Mouse (Mus musculus) ES-E14 (cell line): ENCODE data around the gene Arhgap10.

Experiments used
- CHD2 ChIP-seq: IDR thresholded peaks from 2 replicates; pipeline ENCODE4 v1.6.1; 2014; ENCODE audit warnings: mild to moderate bottlenecking, low read depth, low read length, inconsistent platforms
- MAFK ChIP-seq: IDR thresholded peaks from 2 replicates; pipeline ENCODE4 v1.6.1; 2014; ENCODE audit warnings: mild to moderate bottlenecking, low read depth, low read length, inconsistent platforms; ENCODE audit not compliant: insufficient read depth

DNA sequence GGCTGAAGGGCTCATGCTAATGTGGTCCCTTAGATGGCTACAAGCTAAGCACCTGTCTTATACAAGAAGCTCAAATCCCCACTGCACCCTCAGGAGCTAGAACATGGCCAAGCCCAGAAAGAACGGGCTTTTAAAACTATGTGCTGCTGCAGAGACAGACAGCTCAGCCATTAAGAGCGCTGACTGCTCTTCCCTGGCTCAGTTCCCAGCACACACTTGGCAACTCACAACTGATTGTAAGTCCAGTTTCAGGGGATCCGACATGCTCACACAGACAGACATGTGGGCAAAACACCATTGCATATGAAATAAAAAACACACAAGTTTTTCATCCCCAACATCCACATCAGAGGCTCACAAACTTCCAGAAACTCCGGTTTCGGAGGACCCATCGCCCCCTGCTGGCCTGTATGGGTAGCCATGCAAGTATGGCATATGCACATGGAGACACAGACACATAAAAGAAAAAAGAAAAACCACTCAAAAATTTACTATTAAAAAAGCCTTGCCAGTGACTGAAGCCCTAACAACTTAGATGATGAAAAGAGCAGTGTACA, 77.4 kb downstream of the Arhgap10 start:
- TF ChIP-seq CHD2 (no peak), MAFK (no peak)
